Mouse (Mus musculus): ENCODE results near the gene Fam193b. TPM values are rescaled to one million over a fixed set of nuclear protein-coding genes. Genes with fewer than 3 reads are reported as not detected.

Gene Fam193b
- polyA plus RNA-seq (2014; fragmentation: Nextera tagmentation; extraction: Ambion mirVana), result 47.8 and 50.7 TPM in 2 replicates

GRCm38 (mm10) chr13:55571027-55571751 is at the start of gene Fam193b:
Gene Fam193b (minus strand): TSS chr13:55571120.
- Histone ChIP-seq H3K9me3 (ENCODE audit: control insufficient read depth, low read length) (no peaks in the 10 kb centered on the region), H3K4me1 (ENCODE audit: control insufficient read depth, insufficient read depth, low read length) (peaks cover 11% of the 10 kb centered on the region), H3K27ac (replicated peaks; ENCODE audit: low read depth, low read length) (peak within 1 kb of the TSS; percentile 81), H3K27me3 (ENCODE audit: control insufficient read depth, insufficient read depth, low read length) (no peaks in the 10 kb centered on the region), H3K36me3 (ENCODE audit: control insufficient read depth, insufficient read depth, low read length) (no peaks in the 10 kb centered on the region; the same call in 1 of the 2 replicates), H3K9ac (ENCODE audit: low read length) (peak within 1 kb of the TSS; percentile 96), H3K4me2 (ENCODE audit: low read depth, severe bottlenecking) (peak within 1 kb of the TSS; percentile 66), H3K4me3 (ENCODE audit: low read depth, low read length) (peak within 1 kb of the TSS; percentile 99)
- ATAC-seq (ENCODE audit: insufficient number of reproducible peaks, low FRiP score, low TSS enrichment, low read depth) (peak; percentile 89), DNase-seq (ENCODE audit: low spot score) (peak; percentile 96)
- WGBS, result 3% methylated on average over 40 of the region's 47 CpGs

- ATAC-seq (ENCODE audit: insufficient number of reproducible peaks, low FRiP score, low TSS enrichment, low read depth), result no peak
Observed at GRCm38 (mm10) chr13:55620275-55620674, 49.4 kb upstream of the Fam193b start.

GRCm38 (mm10) chr13:55619328-55619727 is 48.4 kb upstream of the Fam193b start:
- Histone ChIP-seq H3K4me3 (ENCODE audit: low read depth, low read length) (no peak overlapping the region), H3K36me3 (ENCODE audit: control insufficient read depth, insufficient read depth, low read length) (no peaks in the 10 kb centered on the region), H3K9ac (ENCODE audit: low read length) (no peak overlapping the region), H3K9me3 (ENCODE audit: control insufficient read depth, low read length) (no peaks in the 10 kb centered on the region), H3K27ac (replicated peaks; ENCODE audit: low read depth, low read length) (no peak overlapping the region), H3K4me2 (ENCODE audit: low read depth, severe bottlenecking) (no peak overlapping the region), H3K27me3 (ENCODE audit: control insufficient read depth, insufficient read depth, low read length) (no peaks in the 10 kb centered on the region), H3K4me1 (ENCODE audit: control insufficient read depth, insufficient read depth, low read length) (no peaks in the 10 kb centered on the region; the same call in 1 of the 2 replicates)
- DNase-seq (ENCODE audit: low spot score) (no peak), ATAC-seq (ENCODE audit: insufficient number of reproducible peaks, low FRiP score, low TSS enrichment, low read depth) (no peak)
- 96% methylated on average over 4 of the region's 4 CpGs for WGBS

More at GRCm38 (mm10) chr13:55620275-55620674, 49.4 kb upstream of the Fam193b start:
- H3K27ac ChIP-seq (replicated peaks; ENCODE audit: low read depth, low read length), result no peak overlapping the region
- 83% methylated on average over 2 of the region's 2 CpGs for WGBS
- H3K9me3 ChIP-seq (ENCODE audit: control insufficient read depth, low read length), result no peaks in the 10 kb centered on the region
- no peaks in the 10 kb centered on the region for H3K36me3 ChIP-seq (ENCODE audit: control insufficient read depth, insufficient read depth, low read length)
- H3K4me2 ChIP-seq (ENCODE audit: low read depth, severe bottlenecking), result no peak overlapping the region
- H3K4me3 ChIP-seq (ENCODE audit: low read depth, low read length), result no peak overlapping the region
- no peaks in the 10 kb centered on the region for H3K27me3 ChIP-seq (ENCODE audit: control insufficient read depth, insufficient read depth, low read length)
- DNase-seq (ENCODE audit: low spot score), result no peak
- H3K4me1 ChIP-seq (ENCODE audit: control insufficient read depth, insufficient read depth, low read length), result no peaks in the 10 kb centered on the region; the same call in 1 of the 2 replicates
- no peak overlapping the region for H3K9ac ChIP-seq (ENCODE audit: low read length)

- 51% methylated on average over 5 of the region's 5 CpGs for WGBS
- H3K4me1 ChIP-seq (ENCODE audit: control insufficient read depth, insufficient read depth, low read length), result peaks cover 5% of the 10 kb centered on the region; the same call in 1 of the 2 replicates
- ATAC-seq (ENCODE audit: insufficient number of reproducible peaks, low FRiP score, low TSS enrichment, low read depth) (no peak), DNase-seq (ENCODE audit: low spot score) (no peak)
- H3K36me3 ChIP-seq (ENCODE audit: control insufficient read depth, insufficient read depth, low read length), result peaks cover 6% of the 10 kb centered on the region
- H3K9me3 ChIP-seq (ENCODE audit: control insufficient read depth, low read length), result no peaks in the 10 kb centered on the region
- no peaks in the 10 kb centered on the region for H3K27me3 ChIP-seq (ENCODE audit: control insufficient read depth, insufficient read depth, low read length)
- H3K27ac ChIP-seq (replicated peaks; ENCODE audit: low read depth, low read length), result no peak overlapping the region
- H3K4me3 ChIP-seq (ENCODE audit: low read depth, low read length), result no peak overlapping the region
- no peak overlapping the region for H3K9ac ChIP-seq (ENCODE audit: low read length)
- no peak overlapping the region for H3K4me2 ChIP-seq (ENCODE audit: low read depth, severe bottlenecking)
Observed at GRCm38 (mm10) chr13:55613471-55613870, 42.6 kb upstream of the Fam193b start.

- WGBS, result 35% methylated on average over 7 of the region's 7 CpGs
- H3K36me3 ChIP-seq (ENCODE audit: control insufficient read depth, insufficient read depth, low read length), result peaks cover 6% of the 10 kb centered on the region
- DNase-seq (ENCODE audit: low spot score) (peak; percentile 25), ATAC-seq (ENCODE audit: insufficient number of reproducible peaks, low FRiP score, low TSS enrichment, low read depth) (no peak)
- no peak overlapping the region for H3K4me2 ChIP-seq (ENCODE audit: low read depth, severe bottlenecking)
- H3K27me3 ChIP-seq (ENCODE audit: control insufficient read depth, insufficient read depth, low read length), result no peaks in the 10 kb centered on the region
- H3K27ac ChIP-seq (replicated peaks; ENCODE audit: low read depth, low read length), result no peak overlapping the region
- no peak overlapping the region for H3K4me3 ChIP-seq (ENCODE audit: low read depth, low read length)
- H3K4me1 ChIP-seq (ENCODE audit: control insufficient read depth, insufficient read depth, low read length), result peaks cover 5% of the 10 kb centered on the region; the same call in 1 of the 2 replicates
- H3K9me3 ChIP-seq (ENCODE audit: control insufficient read depth, low read length), result no peaks in the 10 kb centered on the region
- H3K9ac ChIP-seq (ENCODE audit: low read length), result no peak overlapping the region
Observed at GRCm38 (mm10) chr13:55611996-55612395, 41.1 kb upstream of the Fam193b start.

- H3K27me3 ChIP-seq (ENCODE audit: control insufficient read depth, insufficient read depth, low read length), result no peaks in the 10 kb centered on the region
- DNase-seq (ENCODE audit: low spot score) (no peak), ATAC-seq (ENCODE audit: insufficient number of reproducible peaks, low FRiP score, low TSS enrichment, low read depth) (no peak)
- peaks cover 9% of the 10 kb centered on the region for H3K36me3 ChIP-seq (ENCODE audit: control insufficient read depth, insufficient read depth, low read length)
- no peak overlapping the region for H3K4me2 ChIP-seq (ENCODE audit: low read depth, severe bottlenecking)
- peaks cover 5% of the 10 kb centered on the region; the same call in 1 of the 2 replicates for H3K4me1 ChIP-seq (ENCODE audit: control insufficient read depth, insufficient read depth, low read length)
- no peak overlapping the region for H3K27ac ChIP-seq (replicated peaks; ENCODE audit: low read depth, low read length)
- H3K9ac ChIP-seq (ENCODE audit: low read length), result no peak overlapping the region
- H3K4me3 ChIP-seq (ENCODE audit: low read depth, low read length), result no peak overlapping the region
- no peaks in the 10 kb centered on the region for H3K9me3 ChIP-seq (ENCODE audit: control insufficient read depth, low read length)
- 88% methylated on average over 2 of the region's 2 CpGs for WGBS
Observed at GRCm38 (mm10) chr13:55607624-55608006, 36.7 kb upstream of the Fam193b start.

GRCm38 (mm10) chr13:55606899-55607623 is 36.1 kb upstream of the Fam193b start:
- H3K36me3 ChIP-seq (ENCODE audit: control insufficient read depth, insufficient read depth, low read length), result peaks cover 9% of the 10 kb centered on the region
- H3K4me3 ChIP-seq (ENCODE audit: low read depth, low read length), result no peak overlapping the region
- no peak overlapping the region for H3K27ac ChIP-seq (replicated peaks; ENCODE audit: low read depth, low read length)
- peaks cover 5% of the 10 kb centered on the region; the same call in 1 of the 2 replicates for H3K4me1 ChIP-seq (ENCODE audit: control insufficient read depth, insufficient read depth, low read length)
- H3K9me3 ChIP-seq (ENCODE audit: control insufficient read depth, low read length), result no peaks in the 10 kb centered on the region
- no peaks in the 10 kb centered on the region for H3K27me3 ChIP-seq (ENCODE audit: control insufficient read depth, insufficient read depth, low read length)
- H3K4me2 ChIP-seq (ENCODE audit: low read depth, severe bottlenecking), result no peak overlapping the region
- DNase-seq (ENCODE audit: low spot score) (no peak), ATAC-seq (ENCODE audit: insufficient number of reproducible peaks, low FRiP score, low TSS enrichment, low read depth) (no peak)
- 79% methylated on average over 10 of the region's 10 CpGs for WGBS
- no peak overlapping the region for H3K9ac ChIP-seq (ENCODE audit: low read length)

GRCm38 (mm10) chr13:55604606-55605005 is 33.7 kb upstream of the Fam193b start:
- H3K4me3 ChIP-seq (ENCODE audit: low read depth, low read length), result no peak overlapping the region
- ATAC-seq (ENCODE audit: insufficient number of reproducible peaks, low FRiP score, low TSS enrichment, low read depth) (no peak), DNase-seq (ENCODE audit: low spot score) (no peak)
- peaks cover 9% of the 10 kb centered on the region for H3K36me3 ChIP-seq (ENCODE audit: control insufficient read depth, insufficient read depth, low read length)
- no peaks in the 10 kb centered on the region for H3K27me3 ChIP-seq (ENCODE audit: control insufficient read depth, insufficient read depth, low read length)
- H3K27ac ChIP-seq (replicated peaks; ENCODE audit: low read depth, low read length), result no peak overlapping the region
- 89% methylated on average over 3 of the region's 3 CpGs for WGBS
- H3K4me1 ChIP-seq (ENCODE audit: control insufficient read depth, insufficient read depth, low read length), result peaks cover 5% of the 10 kb centered on the region
- no peaks in the 10 kb centered on the region for H3K9me3 ChIP-seq (ENCODE audit: control insufficient read depth, low read length)
- no peak overlapping the region for H3K4me2 ChIP-seq (ENCODE audit: low read depth, severe bottlenecking)
- H3K9ac ChIP-seq (ENCODE audit: low read length), result no peak overlapping the region
